28 mouse cellular contexts compared by ENCODE assay signal in the genomic region with DNA sequence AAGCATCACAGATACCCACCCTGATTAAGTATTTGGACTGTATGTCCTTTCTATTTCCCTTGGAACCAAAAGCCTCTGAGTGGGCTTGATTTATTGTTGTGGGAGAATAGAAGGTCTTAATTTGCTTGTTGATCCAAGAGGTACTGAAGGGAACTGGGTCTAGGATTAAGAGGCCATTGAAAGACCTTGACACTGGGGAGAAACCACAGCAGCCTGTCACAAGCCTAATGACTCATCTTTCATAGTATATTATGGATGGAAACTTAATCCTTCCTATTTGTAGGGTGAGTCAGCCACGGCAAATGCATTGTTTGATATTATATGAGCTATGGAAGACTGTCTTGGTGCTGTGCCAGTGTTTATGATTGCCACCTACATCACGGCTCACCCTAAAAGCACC. TPM values are rescaled to one million over a fixed set of nuclear protein-coding genes. Genes with fewer than 3 reads are reported as not detected.
A peak's percentile ranks its signal among the peaks of the same experiment; 100 is the strongest.
DNase-seq lines count a peak whose midpoint lies in the region; ATAC-seq and TF ChIP-seq lines count a peak whose summit lies in the region.
"Had no signal": no experiment of that assay in that cellular context is flagged by ENCODE, and none has a peak within 500 bp of the region (broad histone marks: within the 10 kb centered on the region; RNA-seq: fewer than 3 reads in every experiment).

No protein-coding gene starts in this region.

- H3K4me1 ChIP-seq in bone marrow macrophage, adult 2 months (ENCODE audit: control insufficient read depth, insufficient read depth, low read length): peaks cover 17% of the 10 kb centered on the region
- no peaks in the 10 kb centered on the region for H3K4me1 ChIP-seq in stomach, postnatal 0 days (replicated peaks; ENCODE audit: control insufficient read depth, insufficient read depth)
- H3K4me1 ChIP-seq: embryonic facial prominence, embryonic 13.5 days; forebrain, embryonic 12.5 days; heart, embryonic 10.5 days; hindbrain, embryonic 13.5 days had no signal

- 43% methylated on average over 2 of the region's 2 CpGs for WGBS in stomach, postnatal 0 days

- ATAC-seq in stomach, postnatal 0 days (ENCODE audit: low FRiP score, low TSS enrichment): no peak
- ATAC-seq: activated CD4-positive, CD25-positive, alpha-beta regulatory T cell, adult 4 months; CD4-positive, CD25-positive, alpha-beta regulatory T cell, adult 4 months; forebrain, postnatal 0 days; hindbrain, postnatal 0 days; Patski had no signal

- no peaks in the 10 kb centered on the region for H3K9me3 ChIP-seq in stomach, postnatal 0 days (ENCODE audit: control insufficient read depth, low read length)
- H3K9me3 ChIP-seq: embryonic facial prominence, embryonic 13.5 days; forebrain, embryonic 12.5 days; G1E; heart, embryonic 10.5 days; hindbrain, embryonic 13.5 days had no signal

- H3K36me3 ChIP-seq in stomach, postnatal 0 days (ENCODE audit: control insufficient read depth, insufficient read depth, low read length): no peaks in the 10 kb centered on the region
- H3K36me3 ChIP-seq: embryonic facial prominence, embryonic 13.5 days; forebrain, embryonic 12.5 days; G1E; heart, embryonic 10.5 days; hindbrain, embryonic 13.5 days had no signal

- peak; percentile 52 for DNase-seq in adrenal gland, adult 2 months
- no peak for DNase-seq in adrenal gland, postnatal 4 days (ENCODE audit: low spot score in 2 of 2)
- DNase-seq in 416B (ENCODE audit: low read depth): peak; percentile 89
- no peak for DNase-seq in stomach, postnatal 0 days (ENCODE audit: low spot score)
- DNase-seq in kidney, postnatal 36 days: no peak
- no peak for DNase-seq in adipocyte (ENCODE audit: low spot score)
- DNase-seq: adrenal gland, postnatal 14 days; cerebellum, adult 18-20 months; cerebellum, adult 9-11 months; cerebellum, postnatal 36 days; forebrain, postnatal 0 days; gastrocnemius, postnatal 14 days; heart, postnatal 10 days; heart, postnatal 4 days; kidney, adult 11 months had no signal

- no peaks in the 10 kb centered on the region for H3K27me3 ChIP-seq in stomach, postnatal 0 days (ENCODE audit: control insufficient read depth, insufficient read depth, low read length)
- H3K27me3 ChIP-seq: forebrain, embryonic 12.5 days; Patski had no signal

- H3K27ac ChIP-seq in bone marrow macrophage, adult 2 months (ENCODE audit: insufficient read depth, low read depth, low read length): peak overlapping the region; percentile 78
- no peak overlapping the region for H3K27ac ChIP-seq in stomach, postnatal 0 days (replicated peaks)
- H3K27ac ChIP-seq: embryonic facial prominence, embryonic 13.5 days; forebrain, embryonic 12.5 days; heart, embryonic 10.5 days; hindbrain, embryonic 13.5 days; hindbrain, postnatal 0 days had no signal

- no peak for TF ChIP-seq POLR2A in bone marrow macrophage, adult 2 months (IDR thresholded peaks at IDR 0.05; ENCODE audit: borderline replicate concordance, low read depth, low read length)

- no peak for TF ChIP-seq CTCF in bone marrow macrophage, adult 2 months (IDR thresholded peaks at IDR 0.05; ENCODE audit: low read depth, low read length)
- no peak for TF ChIP-seq CTCF in stomach, postnatal 0 days (IDR thresholded peaks at IDR 0.05; ENCODE audit: low read depth)

- H3K4me2 ChIP-seq in stomach, postnatal 0 days (replicated peaks; ENCODE audit: low read depth): no peak overlapping the region
- H3K4me2 ChIP-seq: embryonic facial prominence, embryonic 13.5 days; forebrain, embryonic 12.5 days; hindbrain, embryonic 13.5 days had no signal

- no peak overlapping the region for H3K9ac ChIP-seq in stomach, postnatal 0 days (ENCODE audit: low read length)
- H3K9ac ChIP-seq: embryonic facial prominence, embryonic 13.5 days; forebrain, embryonic 12.5 days; forebrain, postnatal 0 days; hindbrain, embryonic 13.5 days had no signal

- no peak overlapping the region for H3K4me3 ChIP-seq in bone marrow macrophage, adult 2 months (ENCODE audit: insufficient read depth, low read length)
- H3K4me3 ChIP-seq in stomach, postnatal 0 days (ENCODE audit: low read depth, low read length): no peak overlapping the region
- H3K4me3 ChIP-seq: embryonic facial prominence, embryonic 13.5 days; forebrain, embryonic 12.5 days; heart, embryonic 10.5 days; hindbrain, embryonic 13.5 days had no signal

- TF ChIP-seq EP300 in stomach, postnatal 0 days (optimal IDR thresholded peaks at IDR 0.05): peak; percentile 44

RNA-seq across cellular contexts. Expression of gene Calcb, which starts 8.0 kb away (rescaled TPM):
- not detected for total RNA-seq in adrenal gland, adult 2 months (2021)
- polyA plus RNA-seq in adrenal gland, adult 2 months (2012; rRNA removed): 0.19 TPM in 1 of 2 replicates, not detected in the other
- total RNA-seq in adrenal gland, postnatal 4 days (2021): not detected
- not detected in 2 replicates for polyA plus RNA-seq in bone marrow macrophage, adult 2 months (2012; ENCODE audit: insufficient read depth, insufficient read length, missing spikeins)
- 3.5 and 3.7 TPM in 2 replicates for polyA plus RNA-seq in stomach, postnatal 0 days (2015; fragmentation: Nextera tagmentation; extraction: Ambion mirVana)
- total RNA-seq: adrenal gland, postnatal 14 days; forebrain, postnatal 0 days; G1E; gastrocnemius, adult 18-20 months; gastrocnemius, postnatal 14 days; granulocyte monocyte progenitor cell, adult 5-6 weeks had no signal
- polyA plus RNA-seq: activated CD4-positive, CD25-positive, alpha-beta regulatory T cell, adult 4 months; CD4-positive, CD25-positive, alpha-beta regulatory T cell, adult 4 months; forebrain, postnatal 0 days; G1E; heart, embryonic 10.5 days; heart, embryonic 14.5 days had no signal

RNA-seq across cellular contexts. Expression of gene Insc, which starts 33.1 kb away (rescaled TPM):
- 1 to 10 TPM; 1.1 to 2.2 TPM for total RNA-seq in adrenal gland, adult 2 months (2021)
- polyA plus RNA-seq in adrenal gland, adult 2 months (2012; rRNA removed): 1.7 and 1.9 TPM in 2 replicates
- 1 to 10 TPM; 2.8 to 7.3 TPM for total RNA-seq in adrenal gland, postnatal 4 days (2021)
- not detected in 2 replicates for polyA plus RNA-seq in bone marrow macrophage, adult 2 months (2012; ENCODE audit: insufficient read depth, insufficient read length, missing spikeins)
- polyA plus RNA-seq in stomach, postnatal 0 days (2015; fragmentation: Nextera tagmentation; extraction: Ambion mirVana): 11.2 and 15.8 TPM in 2 replicates
- total RNA-seq: G1E; granulocyte monocyte progenitor cell, adult 5-6 weeks had no signal
- polyA plus RNA-seq: CD4-positive, CD25-positive, alpha-beta regulatory T cell, adult 4 months; G1E had no signal

Comparison
In these comparisons a context has a peak if more than half of its experiments do, and no peak if none do; other contexts are left out.
1. DNase-seq: peak in adrenal gland, adult 2 months (single experiment) and 416B (single experiment); none in adrenal gland, postnatal 4 days (0 of 2), stomach, postnatal 0 days (single experiment), kidney, postnatal 36 days (0 of 2) and adipocyte (single experiment).